Mouse (Mus musculus) liver, adult 2 months (tissue): ENCODE data around the gene Ptcd1.

Experiments
- CTCF ChIP-seq: fragments of 200-500 bp; IDR thresholded peaks from 2 replicates; pipeline ENCODE4 v1.5.1; 2011; ENCODE audit warnings: low read depth, low read length, control low read depth
- POLR2A ChIP-seq: fragments of 200-500 bp; IDR thresholded peaks from 2 replicates; pipeline ENCODE4 v1.6.1; 2011; ENCODE audit warnings: low read length, control low read depth; ENCODE audit not compliant: insufficient read depth; ENCODE audit errors: extremely low read depth

GRCm38 (mm10) chr5:145113416-145113815 is 53.5 kb downstream of the Ptcd1 start:
- no peak for TF ChIP-seq CTCF
- no peak for TF ChIP-seq POLR2A
